Mouse (Mus musculus): ENCODE data around the gene Ntn1. TPM values are rescaled to one million over a fixed set of nuclear protein-coding genes. Genes with fewer than 3 reads are reported as not detected.

Gene Ntn1
- 0.32 TPM in 1 of 3 replicates, not detected in the others for total RNA-seq (2017)

GRCm38 (mm10) chr11:68400727-68401219, at the start of gene Ntn1:
TSS of gene Ntn1 (minus strand) at chr11:68400823.
- no peak for ATAC-seq (replicated peaks; ENCODE audit: insufficient number of reproducible peaks, low FRiP score, low TSS enrichment, poor library complexity, severe bottlenecking)

- no peak for ATAC-seq (replicated peaks; ENCODE audit: insufficient number of reproducible peaks, low FRiP score, low TSS enrichment, poor library complexity, severe bottlenecking)
Observed at GRCm38 (mm10) chr11:68448356-68448755, 47.7 kb upstream of the Ntn1 start.

- ATAC-seq (replicated peaks; ENCODE audit: insufficient number of reproducible peaks, low FRiP score, low TSS enrichment, poor library complexity, severe bottlenecking), result peak; percentile 7; the same call in 1 of the 2 replicates
Observed at GRCm38 (mm10) chr11:68447242-68447641, 46.6 kb upstream of the Ntn1 start.

GRCm38 (mm10) chr11:68446547-68446946, 45.9 kb upstream of the Ntn1 start:
- peak; percentile 11; the same call in 1 of the 2 replicates for ATAC-seq (replicated peaks; ENCODE audit: insufficient number of reproducible peaks, low FRiP score, low TSS enrichment, poor library complexity, severe bottlenecking)

- ATAC-seq (replicated peaks; ENCODE audit: insufficient number of reproducible peaks, low FRiP score, low TSS enrichment, poor library complexity, severe bottlenecking), result peak; percentile 38
Observed at GRCm38 (mm10) chr11:68445901-68446300, 45.3 kb upstream of the Ntn1 start.

- ATAC-seq (replicated peaks; ENCODE audit: insufficient number of reproducible peaks, low FRiP score, low TSS enrichment, poor library complexity, severe bottlenecking), result peak; percentile 61
Observed at GRCm38 (mm10) chr11:68442983-68443638, 42.5 kb upstream of the Ntn1 start.

- no peak for ATAC-seq (replicated peaks; ENCODE audit: insufficient number of reproducible peaks, low FRiP score, low TSS enrichment, poor library complexity, severe bottlenecking)
Observed at GRCm38 (mm10) chr11:68442346-68442745, 41.7 kb upstream of the Ntn1 start.

GRCm38 (mm10) chr11:68440965-68441364, 40.3 kb upstream of the Ntn1 start:
- peak; percentile 65 for ATAC-seq (replicated peaks; ENCODE audit: insufficient number of reproducible peaks, low FRiP score, low TSS enrichment, poor library complexity, severe bottlenecking)

- peak; percentile 69 for ATAC-seq (replicated peaks; ENCODE audit: insufficient number of reproducible peaks, low FRiP score, low TSS enrichment, poor library complexity, severe bottlenecking)
Observed at GRCm38 (mm10) chr11:68440100-68440499, 39.5 kb upstream of the Ntn1 start.

- no peak for ATAC-seq (replicated peaks; ENCODE audit: insufficient number of reproducible peaks, low FRiP score, low TSS enrichment, poor library complexity, severe bottlenecking)
Observed at GRCm38 (mm10) chr11:68436376-68436775, 35.8 kb upstream of the Ntn1 start.

- no peak for ATAC-seq (replicated peaks; ENCODE audit: insufficient number of reproducible peaks, low FRiP score, low TSS enrichment, poor library complexity, severe bottlenecking)
Observed at GRCm38 (mm10) chr11:68435601-68436000, 35.0 kb upstream of the Ntn1 start.

- ATAC-seq (replicated peaks; ENCODE audit: insufficient number of reproducible peaks, low FRiP score, low TSS enrichment, poor library complexity, severe bottlenecking), result no peak
Observed at GRCm38 (mm10) chr11:68434697-68435096, 34.1 kb upstream of the Ntn1 start.

- ATAC-seq (replicated peaks; ENCODE audit: insufficient number of reproducible peaks, low FRiP score, low TSS enrichment, poor library complexity, severe bottlenecking), result no peak
Observed at GRCm38 (mm10) chr11:68433534-68433933, 32.9 kb upstream of the Ntn1 start.

- ATAC-seq (replicated peaks; ENCODE audit: insufficient number of reproducible peaks, low FRiP score, low TSS enrichment, poor library complexity, severe bottlenecking), result 0 out of 2 replicates have a peak, but pooled peaks have one; percentile 2
Observed at GRCm38 (mm10) chr11:68432361-68433021, 31.9 kb upstream of the Ntn1 start.

- ATAC-seq (replicated peaks; ENCODE audit: insufficient number of reproducible peaks, low FRiP score, low TSS enrichment, poor library complexity, severe bottlenecking), result peak; percentile 66
Observed at GRCm38 (mm10) chr11:68431699-68432360, 31.2 kb upstream of the Ntn1 start, which contains the start of gene Pik3r5. TSS of gene Pik3r5 (plus strand) at chr11:68432121.

GRCm38 (mm10) chr11:68430662-68431061, 30.0 kb upstream of the Ntn1 start:
- peak; percentile 46 for ATAC-seq (replicated peaks; ENCODE audit: insufficient number of reproducible peaks, low FRiP score, low TSS enrichment, poor library complexity, severe bottlenecking)

GRCm38 (mm10) chr11:68427083-68427570, 26.5 kb upstream of the Ntn1 start:
- ATAC-seq (replicated peaks; ENCODE audit: insufficient number of reproducible peaks, low FRiP score, low TSS enrichment, poor library complexity, severe bottlenecking), result no peak

GRCm38 (mm10) chr11:68425492-68426315, 25.1 kb upstream of the Ntn1 start:
- no peak for ATAC-seq (replicated peaks; ENCODE audit: insufficient number of reproducible peaks, low FRiP score, low TSS enrichment, poor library complexity, severe bottlenecking)
